Mouse (Mus musculus): ENCODE measurements at regions not wholly inside any gene's neighbourhood (a gene's known extent, or its start where the extent isn't known, plus 50 kb on each side); places are given as distances from the start of the nearest gene placed in this dataset.

GRCm38 (mm10) chr7:133315197-133316029, 191.3 kb upstream of the Ctbp2 start:
- no peak for TF ChIP-seq EP300 (IDR thresholded peaks at IDR 0.05; ENCODE audit: low read depth)
- no peak for TF ChIP-seq CTCF (IDR thresholded peaks at IDR 0.05; ENCODE audit: low read depth)
